Mouse (Mus musculus): ENCODE results near the gene Tram1l1.
"Not testable (repeated sequence)": the region's sequence is repeated elsewhere in the genome, so short reads cannot be mapped to it uniquely, and the experiment has no call there.

Tram1l1 gene

GRCm38 (mm10) chr3:124320821-124321576 is at the start of gene Tram1l1:
TSS of gene Tram1l1 (plus strand) at chr3:124320855.
- DNase-seq (ENCODE audit: low read depth, low spot score), result peak; percentile 88

- DNase-seq (ENCODE audit: low read depth, low spot score), result no peak
These were observed 49.4 kb upstream of the Tram1l1 start for GRCm38 (mm10) chr3:124271229-124271628.

DNA sequence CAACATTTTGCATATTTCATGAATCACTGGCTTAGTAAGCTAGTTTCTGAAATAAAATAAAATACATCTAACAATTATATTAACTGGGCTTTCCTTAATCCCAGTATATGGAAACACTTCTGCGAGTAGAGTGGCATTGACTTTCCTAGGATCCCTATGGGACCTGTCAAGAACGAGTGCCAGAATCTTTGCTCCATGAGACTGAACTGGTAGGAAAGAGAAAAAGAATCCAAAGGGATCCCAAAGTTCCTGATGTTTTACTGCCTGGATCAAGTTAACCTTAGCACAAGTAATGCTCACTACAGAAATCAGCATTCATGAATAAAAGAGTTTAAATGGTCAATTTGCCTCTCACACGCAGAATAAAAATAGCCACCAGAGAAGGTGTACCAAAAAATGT is 49.0 kb upstream of the Tram1l1 start:
- no peak for DNase-seq (ENCODE audit: low read depth, low spot score)

GRCm38 (mm10) chr3:124272465-124273089 is 48.1 kb upstream of the Tram1l1 start:
- DNase-seq (ENCODE audit: low read depth, low spot score), result no peak

- DNase-seq (ENCODE audit: low read depth, low spot score), result peak; percentile 46
These were observed 45.6 kb upstream of the Tram1l1 start for GRCm38 (mm10) chr3:124274928-124275609.

- not testable (repeated sequence) for DNase-seq (ENCODE audit: low read depth, low spot score)
These were observed 31.7 kb upstream of the Tram1l1 start for GRCm38 (mm10) chr3:124288936-124289335.

DNA sequence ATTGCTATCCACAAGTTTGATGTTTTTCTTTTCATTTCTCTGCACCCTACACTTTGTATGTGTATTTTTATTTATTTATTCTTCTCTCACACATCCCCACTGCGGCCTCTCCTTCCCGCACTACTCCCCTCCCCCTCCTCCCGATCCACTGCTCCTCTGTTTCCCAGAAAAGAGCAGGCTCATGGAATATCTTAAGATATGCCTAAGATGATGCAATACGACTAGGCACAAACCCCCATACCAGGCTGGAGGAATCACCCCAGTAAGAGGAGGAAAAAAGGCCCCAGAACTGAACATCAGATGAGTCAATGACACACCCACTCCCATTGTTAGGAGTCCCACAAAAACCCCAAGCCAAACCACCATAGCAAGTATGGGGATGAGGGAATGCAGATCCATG is 1.4 kb upstream of the Tram1l1 start:
- DNase-seq (ENCODE audit: low read depth, low spot score), result no peak

- DNase-seq (ENCODE audit: low read depth, low spot score), result peak; percentile 3
These were observed 257 bp upstream of the Tram1l1 start for GRCm38 (mm10) chr3:124320398-124320797.

DNA sequence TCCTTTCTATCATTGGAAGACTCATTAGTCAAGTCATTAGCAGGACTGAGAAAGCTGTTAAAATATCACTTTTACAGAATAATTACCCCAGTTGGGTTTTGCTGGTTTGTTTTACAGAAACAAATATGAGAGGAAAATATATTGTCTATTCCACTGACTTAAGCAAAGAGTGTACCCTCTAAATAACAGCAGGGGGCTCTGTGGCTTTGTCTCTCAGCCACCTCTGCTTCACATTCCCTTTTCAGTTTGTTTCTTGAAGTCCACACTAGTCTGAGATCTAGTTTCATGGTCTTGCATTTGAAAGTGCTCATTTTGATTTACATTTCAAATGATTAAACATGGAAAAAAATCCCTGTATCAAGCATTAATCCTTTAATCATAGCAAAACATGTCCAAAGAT is 25.8 kb downstream of the Tram1l1 start:
- DNase-seq (ENCODE audit: low read depth, low spot score), result no peak

DNA sequence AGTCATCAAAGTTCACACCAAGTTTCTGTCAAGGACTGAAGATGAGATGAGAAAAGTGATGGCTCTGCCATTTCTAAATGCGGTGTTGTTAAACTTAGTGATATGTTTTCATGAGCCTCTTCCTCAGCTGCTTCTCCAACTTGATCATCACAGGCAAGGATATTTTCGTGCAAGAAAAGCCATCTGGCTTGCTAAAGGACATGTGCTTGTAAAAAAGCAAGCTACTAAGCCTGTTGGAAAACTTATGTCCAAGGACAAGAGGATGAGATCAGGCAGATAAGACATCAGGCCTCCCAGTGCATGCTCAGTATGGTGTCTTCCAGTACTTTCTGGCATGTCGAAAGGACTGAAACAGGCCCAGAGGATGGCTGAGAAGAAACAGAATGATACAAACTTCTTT is 36.9 kb downstream of the Tram1l1 start:
- no peak for DNase-seq (ENCODE audit: low read depth, low spot score)

DNA sequence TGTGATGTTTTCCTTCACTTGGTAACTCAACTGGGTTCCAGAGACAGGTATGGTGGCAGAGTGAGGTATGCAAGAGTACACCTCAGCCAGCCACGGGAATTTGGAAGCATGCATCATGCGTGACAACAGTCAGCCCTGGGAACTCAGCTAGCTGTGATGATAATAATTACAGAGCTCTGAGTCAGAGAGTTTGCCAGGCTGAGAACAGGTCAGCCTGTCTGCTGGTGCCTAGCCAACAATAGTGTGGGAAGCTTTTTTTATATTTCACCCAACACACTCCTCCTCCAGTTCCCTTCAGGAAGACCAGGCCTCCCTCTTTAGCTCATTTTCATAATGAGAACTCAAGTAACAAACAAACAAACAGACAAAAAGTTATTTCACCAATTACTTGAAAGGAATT is 51.4 kb downstream of the Tram1l1 start:
- no peak for DNase-seq (ENCODE audit: low read depth, low spot score)
